Mouse (Mus musculus): Measurements from ENCODE around the gene Abhd11.
"Not testable (repeated sequence)": the region's sequence is repeated elsewhere in the genome, so short reads cannot be mapped to it uniquely, and the experiment has no call there.

Gene Abhd11

GRCm38 (mm10) chr5:135023344-135024173, 14.6 kb downstream of the Abhd11 start, which contains the start of gene Stx1a:
TSS of gene Stx1a (plus strand) at chr5:135023482.
- peak; percentile 74 to 78 for DNase-seq (ENCODE audit: low spot score in 2 of 2)

- no peak for DNase-seq (ENCODE audit: low spot score in 2 of 2)
These were observed 15.8 kb downstream of the Abhd11 start for GRCm38 (mm10) chr5:135024665-135025224.

GRCm38 (mm10) chr5:135025899-135026298, 16.9 kb downstream of the Abhd11 start:
- DNase-seq (ENCODE audit: low spot score in 2 of 2), result no peak

- no peak for DNase-seq (ENCODE audit: low spot score in 2 of 2)
These were observed 20.3 kb downstream of the Abhd11 start for GRCm38 (mm10) chr5:135029007-135029854.

- DNase-seq (ENCODE audit: low spot score in 2 of 2), result no peak
These were observed 23.6 kb downstream of the Abhd11 start for GRCm38 (mm10) chr5:135032581-135032980.

GRCm38 (mm10) chr5:135034593-135034992, 25.6 kb downstream of the Abhd11 start:
- DNase-seq (ENCODE audit: low spot score in 2 of 2), result no peak

- DNase-seq (ENCODE audit: low spot score in 2 of 2), result no peak
These were observed 26.8 kb downstream of the Abhd11 start for GRCm38 (mm10) chr5:135035608-135036359.

- no peak for DNase-seq (ENCODE audit: low spot score in 2 of 2)
These were observed 29.0 kb downstream of the Abhd11 start for GRCm38 (mm10) chr5:135037946-135038345.

- DNase-seq (ENCODE audit: low spot score in 2 of 2), result no peak
These were observed 30.6 kb downstream of the Abhd11 start for GRCm38 (mm10) chr5:135039541-135039940.

GRCm38 (mm10) chr5:135040059-135040458, 31.1 kb downstream of the Abhd11 start:
- DNase-seq (ENCODE audit: low spot score in 2 of 2), result no peak

GRCm38 (mm10) chr5:135040777-135041176, 31.8 kb downstream of the Abhd11 start:
- DNase-seq (ENCODE audit: low spot score in 2 of 2), result no peak

- DNase-seq (ENCODE audit: low spot score in 2 of 2), result no peak
These were observed 33.3 kb downstream of the Abhd11 start for GRCm38 (mm10) chr5:135042105-135042788.

GRCm38 (mm10) chr5:135044575-135044974, 35.6 kb downstream of the Abhd11 start:
- no peak for DNase-seq (ENCODE audit: low spot score in 2 of 2)

GRCm38 (mm10) chr5:135048539-135048938, 39.6 kb downstream of the Abhd11 start:
- DNase-seq (ENCODE audit: low spot score in 2 of 2), result no peak

GRCm38 (mm10) chr5:135049268-135049667, 40.3 kb downstream of the Abhd11 start:
- DNase-seq (ENCODE audit: low spot score in 2 of 2), result not testable (repeated sequence)

- DNase-seq (ENCODE audit: low spot score in 2 of 2), result no peak
These were observed 44.4 kb downstream of the Abhd11 start for GRCm38 (mm10) chr5:135053356-135053755.

All from spleen, postnatal 4 days (tissue).